Mouse (Mus musculus) neural tube, embryonic 10.5 days (tissue): ENCODE results near the gene Gm21970.

Experiments used
- DNase-seq: peaks from one replicate; pipeline ENCODE4 v3.0.0-alpha.2; 2017; ENCODE audit warnings: low spot score; ENCODE audit errors: extremely low spot score

Gene Gm21970

GRCm38 (mm10) chr16:91401569-91402165, 10.1 kb downstream of the Gm21970 start:
- DNase-seq: no peak

- no peak for DNase-seq
These were observed 12.3 kb downstream of the Gm21970 start for GRCm38 (mm10) chr16:91403784-91404183.

- DNase-seq: no peak
These were observed 12.7 kb downstream of the Gm21970 start for GRCm38 (mm10) chr16:91404187-91404586.

- DNase-seq: no peak
These were observed 13.5 kb downstream of the Gm21970 start for GRCm38 (mm10) chr16:91404828-91405577.

GRCm38 (mm10) chr16:91405640-91406584, 14.4 kb downstream of the Gm21970 start, which contains the start of gene Il10rb:
Gene Il10rb, plus strand, starts transcription at chr16:91406164.
- DNase-seq: peak; percentile 65

GRCm38 (mm10) chr16:91406585-91407220, 15.2 kb downstream of the Gm21970 start:
- peak; percentile 41 for DNase-seq

GRCm38 (mm10) chr16:91413102-91413844, 21.8 kb downstream of the Gm21970 start:
- no peak for DNase-seq

GRCm38 (mm10) chr16:91415391-91416189, 24.1 kb downstream of the Gm21970 start:
- no peak for DNase-seq

GRCm38 (mm10) chr16:91416357-91416756, 24.8 kb downstream of the Gm21970 start:
- no peak for DNase-seq

GRCm38 (mm10) chr16:91416938-91417337, 25.4 kb downstream of the Gm21970 start:
- DNase-seq: no peak

- no peak for DNase-seq
These were observed 27.0 kb downstream of the Gm21970 start for GRCm38 (mm10) chr16:91418531-91418930.

GRCm38 (mm10) chr16:91425816-91426215, 34.3 kb downstream of the Gm21970 start:
- DNase-seq: no peak

- no peak for DNase-seq
These were observed 35.1 kb downstream of the Gm21970 start for GRCm38 (mm10) chr16:91426586-91426985.

- no peak for DNase-seq
These were observed 35.9 kb downstream of the Gm21970 start for GRCm38 (mm10) chr16:91427461-91427860.

GRCm38 (mm10) chr16:91428259-91428865, 36.8 kb downstream of the Gm21970 start:
- DNase-seq: no peak

GRCm38 (mm10) chr16:91432720-91433328, 41.3 kb downstream of the Gm21970 start:
- no peak for DNase-seq

GRCm38 (mm10) chr16:91433329-91433933, 41.9 kb downstream of the Gm21970 start:
- no peak for DNase-seq

GRCm38 (mm10) chr16:91434119-91434518, 42.6 kb downstream of the Gm21970 start:
- DNase-seq: no peak
